7 mouse cellular contexts compared by ENCODE assay signal in genomic region chr2:84838993-84839980, GRCm38 (mm10). TPM values are rescaled to one million over a fixed set of nuclear protein-coding genes. Genes with fewer than 3 reads are reported as not detected.
A peak's percentile ranks its signal among the peaks of the same experiment; 100 is the strongest.
DNase-seq lines count a peak whose midpoint lies in the region; ATAC-seq and TF ChIP-seq lines count a peak whose summit lies in the region.

No protein-coding gene starts in this region.

- no peak for TF ChIP-seq POLR2A in cerebellum, adult 2 months (IDR thresholded peaks at IDR 0.05; ENCODE audit: borderline replicate concordance, insufficient read depth, low read length)

- intact Hi-C loops in gastrocnemius, postnatal 14 days (cut with DNase I; ENCODE audit: low total_unique reads): no loop called here

- peak; percentile 20; the same call in 1 of the 2 replicates for ATAC-seq in kidney, embryonic 16.5 days (ENCODE audit: low FRiP score, low TSS enrichment)
- ATAC-seq in stomach, embryonic 16.5 days (ENCODE audit: insufficient read depth, low FRiP score): peak; percentile 41

- peak overlapping the region; percentile 84 for H3K4me2 ChIP-seq in kidney, embryonic 16.5 days (replicated peaks; ENCODE audit: low read depth, low read length)
- peak overlapping the region; percentile 97 for H3K4me2 ChIP-seq in stomach, embryonic 16.5 days (ENCODE audit: low read depth, low read length)

- H3K27ac ChIP-seq in brown adipose tissue, adult 24 weeks (replicated peaks; ENCODE audit: low read depth, low read length): no peak overlapping the region
- peak overlapping the region; percentile 90 for H3K27ac ChIP-seq in kidney, embryonic 16.5 days (ENCODE audit: low read length)
- H3K27ac ChIP-seq in midbrain, embryonic 10.5 days (replicated peaks): peak overlapping the region; percentile 93
- H3K27ac ChIP-seq in stomach, embryonic 16.5 days (ENCODE audit: low read length): peak overlapping the region; percentile 86
- no peak overlapping the region for H3K27ac ChIP-seq in cerebellum, adult 2 months (ENCODE audit: insufficient read depth, low read length)

- peak overlapping the region; percentile 79 for H3K9ac ChIP-seq in kidney, embryonic 16.5 days (replicated peaks; ENCODE audit: low read length)
- H3K9ac ChIP-seq in stomach, embryonic 16.5 days (ENCODE audit: low read length): peak overlapping the region; percentile 89

- peaks cover 57% of the 10 kb centered on the region for H3K27me3 ChIP-seq in E14TG2a.4 (ENCODE audit: insufficient read depth, low read length)
- peaks cover 11% of the 10 kb centered on the region; the same call in 1 of the 2 replicates for H3K27me3 ChIP-seq in kidney, embryonic 16.5 days (ENCODE audit: insufficient read depth, low read length)
- H3K27me3 ChIP-seq in midbrain, embryonic 10.5 days (ENCODE audit: low read depth, poor library complexity, severe bottlenecking): peaks cover 38% of the 10 kb centered on the region
- H3K27me3 ChIP-seq in stomach, embryonic 16.5 days (ENCODE audit: control insufficient read depth, insufficient read depth, low read length): no peaks in the 10 kb centered on the region; the same call in 1 of the 2 replicates
- no peaks in the 10 kb centered on the region; the same call in 1 of the 2 replicates for H3K27me3 ChIP-seq in cerebellum, adult 2 months (ENCODE audit: control insufficient read depth, insufficient read depth, low read length)

- peak; percentile 67 for DNase-seq in gastrocnemius, postnatal 14 days
- DNase-seq in midbrain, embryonic 10.5 days (ENCODE audit: low spot score): peak; percentile 46
- DNase-seq in cerebellum, adult 2 months: no peak

- WGBS in kidney, embryonic 16.5 days: under 1% methylated on average over 47 of the region's 47 CpGs
- WGBS in midbrain, embryonic 10.5 days: under 1% methylated on average over 47 of the region's 47 CpGs
- under 1% methylated on average over 47 of the region's 47 CpGs for WGBS in stomach, embryonic 16.5 days
- WGBS in cerebellum, adult 2 months: under 1% methylated on average over 47 of the region's 47 CpGs

- TF ChIP-seq CTCF in E14TG2a.4 (conservative IDR thresholded peaks at IDR 0.05; ENCODE audit: low read length): no peak
- no peak for TF ChIP-seq CTCF in cerebellum, adult 2 months (IDR thresholded peaks at IDR 0.05; ENCODE audit: borderline replicate concordance, insufficient read depth, low read depth, low read length)

- H3K4me1 ChIP-seq in E14TG2a.4 (replicated peaks; ENCODE audit: low read depth, low read length): peaks cover 59% of the 10 kb centered on the region
- 0 out of 2 replicates have a peak, but pooled peaks cover 3% of the 10 kb centered on the region for H3K4me1 ChIP-seq in brown adipose tissue, adult 24 weeks (ENCODE audit: control insufficient read depth, insufficient read depth, insufficient read length, low read length)
- H3K4me1 ChIP-seq in kidney, embryonic 16.5 days (ENCODE audit: insufficient read depth, low read length): peaks cover 26% of the 10 kb centered on the region
- H3K4me1 ChIP-seq in midbrain, embryonic 10.5 days: peaks cover 40% of the 10 kb centered on the region
- peaks cover 29% of the 10 kb centered on the region for H3K4me1 ChIP-seq in stomach, embryonic 16.5 days (ENCODE audit: control insufficient read depth, insufficient read depth, low read length)
- H3K4me1 ChIP-seq in cerebellum, adult 2 months (ENCODE audit: control insufficient read depth, insufficient read depth, low read length): no peaks in the 10 kb centered on the region

- H3K36me3 ChIP-seq in E14TG2a.4 (ENCODE audit: insufficient read depth, low read length): peaks cover 29% of the 10 kb centered on the region
- H3K36me3 ChIP-seq in kidney, embryonic 16.5 days (ENCODE audit: insufficient read depth, low read length): no peaks in the 10 kb centered on the region
- H3K36me3 ChIP-seq in midbrain, embryonic 10.5 days: peaks cover 8% of the 10 kb centered on the region; the same call in 1 of the 2 replicates
- no peaks in the 10 kb centered on the region for H3K36me3 ChIP-seq in stomach, embryonic 16.5 days (ENCODE audit: control insufficient read depth, insufficient read depth, low read length)

- no peaks in the 10 kb centered on the region for H3K9me3 ChIP-seq in E14TG2a.4 (ENCODE audit: low read length)
- H3K9me3 ChIP-seq in kidney, embryonic 16.5 days (ENCODE audit: low read length): no peaks in the 10 kb centered on the region
- no peaks in the 10 kb centered on the region for H3K9me3 ChIP-seq in midbrain, embryonic 10.5 days (replicated peaks)
- no peaks in the 10 kb centered on the region for H3K9me3 ChIP-seq in stomach, embryonic 16.5 days (replicated peaks; ENCODE audit: control insufficient read depth, low read length)

- peak overlapping the region; percentile 85 for H3K4me3 ChIP-seq in E14TG2a.4 (replicated peaks; ENCODE audit: low read length)
- H3K4me3 ChIP-seq in brown adipose tissue, adult 24 weeks (ENCODE audit: insufficient read depth, low read depth, low read length): peak overlapping the region; percentile 65
- peak overlapping the region; percentile 67 for H3K4me3 ChIP-seq in kidney, embryonic 16.5 days (ENCODE audit: low read length)
- H3K4me3 ChIP-seq in midbrain, embryonic 10.5 days: peak overlapping the region; percentile 80
- peak overlapping the region; percentile 78 for H3K4me3 ChIP-seq in stomach, embryonic 16.5 days (replicated peaks; ENCODE audit: low read length)
- no peak overlapping the region for H3K4me3 ChIP-seq in cerebellum, adult 2 months (replicated peaks; ENCODE audit: insufficient read depth, low read depth, low read length)

RNA-seq across cellular contexts. Expression of gene Slc43a1, which starts 0.6 kb away (rescaled TPM):
- 2.6 and 3.5 TPM in 2 replicates for polyA plus RNA-seq in brown adipose tissue, adult 24 weeks (2012; ENCODE audit: insufficient read depth, insufficient read length, missing spikeins)
- 10 to 100 TPM in 1 of 2 experiments, 1 to 10 TPM in 1; 6.2 to 16.1 TPM for total RNA-seq in gastrocnemius, postnatal 14 days (2021)
- polyA plus RNA-seq in kidney, embryonic 16.5 days (2015; fragmentation: Nextera tagmentation; extraction: Ambion mirVana): 15.6 and 17.8 TPM in 2 replicates
- polyA plus RNA-seq in midbrain, embryonic 10.5 days (2016; fragmentation: Nextera tagmentation; extraction: Ambion mirVana): 22.4 and 26.1 TPM in 2 replicates
- 20.8 TPM in 2 replicates for polyA plus RNA-seq in stomach, embryonic 16.5 days (2015; fragmentation: Nextera tagmentation; extraction: Ambion mirVana)
- 0.25 and 0.43 TPM in 2 replicates for polyA plus RNA-seq in cerebellum, adult 2 months (2012; rRNA removed)

RNA-seq across cellular contexts. Expression of gene Timm10, which starts 12.5 kb away (rescaled TPM):
- polyA plus RNA-seq in brown adipose tissue, adult 24 weeks (2012; ENCODE audit: insufficient read depth, insufficient read length, missing spikeins): 125 and 134 TPM in 2 replicates
- 10 to 100 TPM; 45.7 to 46.0 TPM for total RNA-seq in gastrocnemius, postnatal 14 days (2021)
- polyA plus RNA-seq in kidney, embryonic 16.5 days (2015; fragmentation: Nextera tagmentation; extraction: Ambion mirVana): 60.1 and 66.6 TPM in 2 replicates
- polyA plus RNA-seq in midbrain, embryonic 10.5 days (2016; fragmentation: Nextera tagmentation; extraction: Ambion mirVana): 56.4 and 64.0 TPM in 2 replicates
- 36.7 and 45.6 TPM in 2 replicates for polyA plus RNA-seq in stomach, embryonic 16.5 days (2015; fragmentation: Nextera tagmentation; extraction: Ambion mirVana)
- 83.3 and 88.4 TPM in 2 replicates for polyA plus RNA-seq in cerebellum, adult 2 months (2012; rRNA removed)

RNA-seq across cellular contexts. Expression of gene Smtnl1, which starts 16.8 kb away (rescaled TPM):
- 2.7 and 3.0 TPM in 2 replicates for polyA plus RNA-seq in brown adipose tissue, adult 24 weeks (2012; ENCODE audit: insufficient read depth, insufficient read length, missing spikeins)
- 100 to 1,000 TPM in 1 of 2 experiments, 10 to 100 TPM in 1; 95.9 to 120 TPM for total RNA-seq in gastrocnemius, postnatal 14 days (2021)
- polyA plus RNA-seq in kidney, embryonic 16.5 days (2015; fragmentation: Nextera tagmentation; extraction: Ambion mirVana): 0.19 and 0.26 TPM in 2 replicates
- polyA plus RNA-seq in midbrain, embryonic 10.5 days (2016; fragmentation: Nextera tagmentation; extraction: Ambion mirVana): 0.20 TPM in 1 of 2 replicates, not detected in the other
- polyA plus RNA-seq in stomach, embryonic 16.5 days (2015; fragmentation: Nextera tagmentation; extraction: Ambion mirVana): 0.42 and 1.7 TPM in 2 replicates
- polyA plus RNA-seq in cerebellum, adult 2 months (2012; rRNA removed): not detected in 2 replicates

RNA-seq across cellular contexts. Expression of gene Ube2l6, which starts 40.7 kb away (rescaled TPM):
- polyA plus RNA-seq in brown adipose tissue, adult 24 weeks (2012; ENCODE audit: insufficient read depth, insufficient read length, missing spikeins): 4.5 and 15.2 TPM in 2 replicates
- 1 to 10 TPM; 6.1 to 7.0 TPM for total RNA-seq in gastrocnemius, postnatal 14 days (2021)
- 44.0 and 46.9 TPM in 2 replicates for polyA plus RNA-seq in kidney, embryonic 16.5 days (2015; fragmentation: Nextera tagmentation; extraction: Ambion mirVana)
- polyA plus RNA-seq in midbrain, embryonic 10.5 days (2016; fragmentation: Nextera tagmentation; extraction: Ambion mirVana): 33.0 and 34.5 TPM in 2 replicates
- polyA plus RNA-seq in stomach, embryonic 16.5 days (2015; fragmentation: Nextera tagmentation; extraction: Ambion mirVana): 67.7 and 68.9 TPM in 2 replicates
- 6.4 and 7.8 TPM in 2 replicates for polyA plus RNA-seq in cerebellum, adult 2 months (2012; rRNA removed)

RNA-seq across cellular contexts. Expression of gene Rtn4rl2, which starts 47.2 kb away (rescaled TPM):
- 1.5 TPM in 1 of 2 replicates, not detected in the other for polyA plus RNA-seq in brown adipose tissue, adult 24 weeks (2012; ENCODE audit: insufficient read depth, insufficient read length, missing spikeins)
- total RNA-seq in gastrocnemius, postnatal 14 days (2021): under 1 TPM; 0.55 to 0.64 TPM
- polyA plus RNA-seq in kidney, embryonic 16.5 days (2015; fragmentation: Nextera tagmentation; extraction: Ambion mirVana): 1.0 and 1.5 TPM in 2 replicates
- 1.4 and 1.8 TPM in 2 replicates for polyA plus RNA-seq in midbrain, embryonic 10.5 days (2016; fragmentation: Nextera tagmentation; extraction: Ambion mirVana)
- polyA plus RNA-seq in stomach, embryonic 16.5 days (2015; fragmentation: Nextera tagmentation; extraction: Ambion mirVana): 0.37 TPM in 1 of 2 replicates, not detected in the other
- 1.2 and 1.7 TPM in 2 replicates for polyA plus RNA-seq in cerebellum, adult 2 months (2012; rRNA removed)

Comparison
In these comparisons a context has a peak if more than half of its experiments do, and no peak if none do; other contexts are left out.
1. H3K27ac ChIP-seq: peak in kidney, embryonic 16.5 days (single experiment), midbrain, embryonic 10.5 days (single experiment) and stomach, embryonic 16.5 days (single experiment); none in brown adipose tissue, adult 24 weeks (single experiment) and cerebellum, adult 2 months (single experiment).
2. DNase-seq: peak in gastrocnemius, postnatal 14 days (single experiment) and midbrain, embryonic 10.5 days (single experiment); none in cerebellum, adult 2 months (0 of 2).